ENCODE assay signal across 12 mouse cellular contexts in genomic region chr11:86953096-86953495, GRCm38 (mm10). TPM values are rescaled to one million over a fixed set of nuclear protein-coding genes. Genes with fewer than 3 reads are reported as not detected.
DNase-seq lines count a peak whose midpoint lies in the region; ATAC-seq and TF ChIP-seq lines count a peak whose summit lies in the region.
"Had no signal": no experiment of that assay in that cellular context is flagged by ENCODE, and none has a peak within 500 bp of the region (broad histone marks: within the 10 kb centered on the region; RNA-seq: fewer than 3 reads in every experiment).

No protein-coding gene starts in this region.

- no peak for TF ChIP-seq POLR2A in embryonic fibroblast, embryonic 13.5 days (IDR thresholded peaks at IDR 0.05; ENCODE audit: low read depth, low read length)
- TF ChIP-seq POLR2A in cerebellum, adult 2 months (IDR thresholded peaks at IDR 0.05; ENCODE audit: borderline replicate concordance, insufficient read depth, low read length), result no peak

- ATAC-seq in liver, embryonic 16.5 days (ENCODE audit: low read depth), result peak; percentile 78
- no peak for ATAC-seq in megakaryocyte, adult 5-6 weeks (ENCODE audit: poor library complexity, severe bottlenecking)
- no peak for ATAC-seq in forebrain, embryonic 14.5 days
- ATAC-seq: forebrain, embryonic 13.5 days had no signal

- H3K36me3 ChIP-seq in liver, embryonic 16.5 days (ENCODE audit: control insufficient read depth, insufficient read depth), result no peaks in the 10 kb centered on the region
- 0 out of 2 replicates have a peak, but pooled peaks cover 3% of the 10 kb centered on the region for H3K36me3 ChIP-seq in forebrain, embryonic 14.5 days (ENCODE audit: control insufficient read depth, insufficient read depth, low read length)

- H3K27ac ChIP-seq in layer of hippocampus, adult 2 months, result peak overlapping the region; percentile 18; the same call in 1 of the 2 replicates
- H3K27ac ChIP-seq in embryonic fibroblast, embryonic 13.5 days (ENCODE audit: insufficient read depth, low read length), result peak overlapping the region; percentile 36
- 0 out of 2 replicates have a peak overlapping the region, but pooled peaks have one; percentile 12 for H3K27ac ChIP-seq in liver, embryonic 16.5 days (ENCODE audit: low read length)
- H3K27ac ChIP-seq in cerebellum, adult 2 months (ENCODE audit: insufficient read depth, low read length), result no peak overlapping the region
- H3K27ac ChIP-seq in forebrain, embryonic 14.5 days (ENCODE audit: low read depth, low read length), result no peak overlapping the region
- H3K27ac ChIP-seq: forebrain, embryonic 13.5 days had no signal

- WGBS in liver, embryonic 16.5 days (ENCODE audit: insufficient replicate concordance), result 58% methylated on average over 8 of the region's 8 CpGs
- WGBS in cerebellum, adult 2 months, result 77% methylated on average over 8 of the region's 8 CpGs
- WGBS in forebrain, embryonic 14.5 days, result 76% methylated on average over 8 of the region's 8 CpGs

- TF ChIP-seq CTCF in layer of hippocampus, adult 2 months (conservative IDR thresholded peaks at IDR 0.05), result no peak
- TF ChIP-seq CTCF in embryonic fibroblast, embryonic 13.5 days (IDR thresholded peaks at IDR 0.05; ENCODE audit: borderline replicate concordance, insufficient read depth, low read length), result no peak
- no peak for TF ChIP-seq CTCF in cerebellum, adult 2 months (IDR thresholded peaks at IDR 0.05; ENCODE audit: borderline replicate concordance, insufficient read depth, low read depth, low read length)

- H3K9me3 ChIP-seq in liver, embryonic 16.5 days (replicated peaks; ENCODE audit: control insufficient read depth, low read length), result no peaks in the 10 kb centered on the region
- no peaks in the 10 kb centered on the region for H3K9me3 ChIP-seq in forebrain, embryonic 14.5 days (replicated peaks; ENCODE audit: control insufficient read depth, low read length)
- H3K9me3 ChIP-seq: forebrain, embryonic 13.5 days had no signal

- no peak for DNase-seq in layer of hippocampus, adult 2 months (ENCODE audit: low spot score in 2 of 2)
- DNase-seq in layer of hippocampus, postnatal 10 days (ENCODE audit: low spot score in 2 of 2), result no peak
- peak; percentile 37 for DNase-seq in NIH3T3 (ENCODE audit: low read depth)
- no peak for DNase-seq in cerebellum, adult 2 months
- no peak for DNase-seq in forebrain, embryonic 14.5 days (ENCODE audit: low spot score)
- DNase-seq: cerebellum, adult 11 months; thymus, postnatal 36 days had no signal

- H3K4me2 ChIP-seq in liver, embryonic 16.5 days (ENCODE audit: low read depth, low read length), result no peak overlapping the region
- no peak overlapping the region for H3K4me2 ChIP-seq in forebrain, embryonic 14.5 days (ENCODE audit: low read length)
- H3K4me2 ChIP-seq: forebrain, embryonic 13.5 days had no signal

- H3K4me1 ChIP-seq in embryonic fibroblast, embryonic 13.5 days (ENCODE audit: control insufficient read depth, insufficient read depth, low read length), result peaks cover 5% of the 10 kb centered on the region
- H3K4me1 ChIP-seq in liver, embryonic 16.5 days (ENCODE audit: control insufficient read depth, low read depth, low read length), result peaks cover 19% of the 10 kb centered on the region
- peaks cover 34% of the 10 kb centered on the region; the same call in 1 of the 2 replicates for H3K4me1 ChIP-seq in cerebellum, adult 2 months (ENCODE audit: control insufficient read depth, insufficient read depth, low read length)
- H3K4me1 ChIP-seq in forebrain, embryonic 14.5 days (ENCODE audit: control insufficient read depth, insufficient read depth, low read length), result no peaks in the 10 kb centered on the region

- no peak overlapping the region for H3K9ac ChIP-seq in liver, embryonic 16.5 days (ENCODE audit: low read depth, low read length)
- H3K9ac ChIP-seq in forebrain, embryonic 14.5 days (ENCODE audit: low read length), result no peak overlapping the region
- H3K9ac ChIP-seq: forebrain, embryonic 13.5 days had no signal

- no peaks in the 10 kb centered on the region for H3K27me3 ChIP-seq in liver, embryonic 16.5 days (ENCODE audit: control insufficient read depth, insufficient read depth, low read depth, low read length)
- no peaks in the 10 kb centered on the region for H3K27me3 ChIP-seq in cerebellum, adult 2 months (ENCODE audit: control insufficient read depth, insufficient read depth, low read length)
- H3K27me3 ChIP-seq in forebrain, embryonic 14.5 days (replicated peaks; ENCODE audit: control insufficient read depth, insufficient read depth, low read length), result no peaks in the 10 kb centered on the region
- H3K27me3 ChIP-seq: forebrain, embryonic 13.5 days; Patski had no signal

- H3K4me3 ChIP-seq in layer of hippocampus, adult 2 months, result no peak overlapping the region
- H3K4me3 ChIP-seq in embryonic fibroblast, embryonic 13.5 days (ENCODE audit: insufficient read depth, low read length), result no peak overlapping the region
- no peak overlapping the region for H3K4me3 ChIP-seq in liver, embryonic 16.5 days (ENCODE audit: low read depth, low read length)
- no peak overlapping the region for H3K4me3 ChIP-seq in cerebellum, adult 2 months (replicated peaks; ENCODE audit: insufficient read depth, low read depth, low read length)
- no peak overlapping the region for H3K4me3 ChIP-seq in forebrain, embryonic 14.5 days (ENCODE audit: low read depth, low read length)
- H3K4me3 ChIP-seq: forebrain, embryonic 13.5 days had no signal

RNA-seq across cellular contexts. Expression of gene Ypel2, which starts 40.4 kb away (rescaled TPM):
- 10 to 100 TPM; 23.3 to 23.6 TPM for total RNA-seq in layer of hippocampus, adult 2 months (2021)
- total RNA-seq in layer of hippocampus, postnatal 10 days (2021), result 1 to 10 TPM; 7.4 to 8.6 TPM
- 10.2 and 10.4 TPM in 2 replicates for polyA plus RNA-seq in embryonic fibroblast, embryonic 13.5 days (2011; ENCODE audit: insufficient read length, low read depth, missing spikeins)
- polyA plus RNA-seq in liver, embryonic 16.5 days (2015; fragmentation: Nextera tagmentation; extraction: Ambion mirVana), result 1.8 and 2.4 TPM in 2 replicates
- polyA plus RNA-seq in cerebellum, adult 2 months (2012; rRNA removed), result 25.3 and 26.7 TPM in 2 replicates
- total RNA-seq in megakaryocyte, adult 5-6 weeks (2015), result 6.7 and 7.5 TPM in 2 replicates
- 5.6 and 6.9 TPM in 2 replicates for total RNA-seq in megakaryocyte, adult 5-6 weeks (2017)
- polyA plus RNA-seq in forebrain, embryonic 14.5 days (2014; fragmentation: Nextera tagmentation; extraction: Ambion mirVana), result 6.0 and 7.0 TPM in 2 replicates

Comparison
In these comparisons a context has a peak if more than half of its experiments do, and no peak if none do; other contexts are left out.
1. H3K27ac ChIP-seq: peak in layer of hippocampus, adult 2 months (single experiment), embryonic fibroblast, embryonic 13.5 days (single experiment) and liver, embryonic 16.5 days (single experiment); none in cerebellum, adult 2 months (single experiment) and forebrain, embryonic 14.5 days (single experiment).